Mouse (Mus musculus): Measurements from ENCODE around the gene Tyk2. TPM values are rescaled to one million over a fixed set of nuclear protein-coding genes. Genes with fewer than 3 reads are reported as not detected.

Gene Tyk2
- polyA plus RNA-seq (2012; rRNA removed) (20.9 and 25.8 TPM in 2 replicates), polyA plus RNA-seq (2014; fragmentation: Nextera tagmentation; extraction: Ambion mirVana) (10.6 and 11.4 TPM in 2 replicates)

DNA sequence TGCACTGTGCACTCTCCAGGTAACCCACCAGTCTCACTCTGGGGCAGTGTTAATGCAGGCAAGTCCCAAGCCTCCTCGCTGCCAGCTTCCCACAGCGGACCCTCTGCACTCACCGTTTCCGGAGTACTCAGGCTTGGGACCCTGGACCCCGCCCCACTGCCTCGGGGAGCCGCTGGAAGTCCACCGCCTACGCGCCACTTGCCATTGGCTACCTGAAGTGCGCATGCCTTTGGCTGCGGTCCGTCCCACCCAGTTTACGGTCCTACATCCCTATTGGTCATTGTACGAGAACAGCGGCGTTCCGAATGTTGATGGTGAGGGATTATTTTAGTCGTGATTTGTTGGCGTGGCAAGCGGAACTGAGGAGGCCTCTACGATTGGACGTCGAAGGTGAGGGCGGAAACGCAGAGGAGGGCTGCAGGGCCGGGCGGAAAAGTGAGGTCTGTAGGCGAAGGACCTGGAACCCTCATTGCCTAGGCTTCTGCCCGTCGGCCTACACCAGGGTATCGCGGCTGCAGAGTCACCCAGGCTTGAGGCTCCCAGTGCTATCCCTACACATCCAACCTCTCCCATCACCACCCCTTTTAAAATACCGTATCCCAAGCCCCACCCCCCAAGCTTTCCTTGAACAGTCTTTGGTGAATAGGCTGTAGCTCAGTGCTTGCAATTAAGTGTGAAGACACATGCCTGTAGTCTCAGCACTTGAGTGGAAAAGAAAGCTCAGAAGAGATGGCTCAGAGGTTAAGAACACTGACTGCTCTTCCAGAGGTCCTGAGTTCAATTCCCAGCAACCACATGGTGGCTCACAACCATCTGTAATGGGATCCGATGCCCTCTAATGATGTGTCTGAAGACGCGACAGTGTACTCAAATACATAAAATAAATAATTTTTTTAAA lies at the start of gene Tyk2:
Gene Tyk2 (minus strand): TSS at position 185 of the 898 bp plus-strand sequence.
- Histone ChIP-seq H3K4me1 (ENCODE audit: control insufficient read depth, insufficient read depth, low read length) (peaks cover 5% of the 10 kb centered on the region; the same call in 1 of the 2 replicates), H3K4me3 (replicated peaks; ENCODE audit: low read length) (peak within 1 kb of the TSS; percentile 66), H3K27me3 (ENCODE audit: control insufficient read depth, insufficient read depth, low read length) (no peaks in the 10 kb centered on the region), H3K4me2 (replicated peaks; ENCODE audit: low read depth, low read length, severe bottlenecking) (peak within 1 kb of the TSS; percentile 58), H3K9me3 (ENCODE audit: control insufficient read depth, low read length) (no peaks in the 10 kb centered on the region), H3K27ac (replicated peaks; ENCODE audit: low read depth, low read length) (0 out of 2 replicates have a peak within 1 kb of the TSS, but pooled peaks have one; percentile 52), H3K36me3 (ENCODE audit: control insufficient read depth, insufficient read depth, low read length) (peaks cover 17% of the 10 kb centered on the region), H3K9ac (ENCODE audit: low read depth, low read length, severe bottlenecking) (peak within 1 kb of the TSS; percentile 59)
- 6% methylated on average over 37 of the region's 37 CpGs for WGBS
- peak; percentile 99 for DNase-seq (ENCODE audit: low spot score)
- peak; percentile 88; the same call in 1 of the 2 replicates for TF ChIP-seq POLR2A (IDR thresholded peaks at IDR 0.05; ENCODE audit: borderline replicate concordance, extremely low read depth, insufficient read depth, insufficient read length)
- ATAC-seq (ENCODE audit: low FRiP score, low read depth), result peak; percentile 96

GRCm38 (mm10) chr9:21180841-21181240 lies 49.8 kb upstream of the Tyk2 start:
- DNase-seq (ENCODE audit: low spot score), result no peak
- no peak overlapping the region for H3K4me3 ChIP-seq (replicated peaks; ENCODE audit: low read length)
- H3K9ac ChIP-seq (ENCODE audit: low read depth, low read length, severe bottlenecking), result no peak overlapping the region
- H3K9me3 ChIP-seq (ENCODE audit: control insufficient read depth, low read length), result no peaks in the 10 kb centered on the region
- TF ChIP-seq POLR2A (IDR thresholded peaks at IDR 0.05; ENCODE audit: borderline replicate concordance, extremely low read depth, insufficient read depth, insufficient read length), result no peak
- no peak overlapping the region for H3K4me2 ChIP-seq (replicated peaks; ENCODE audit: low read depth, low read length, severe bottlenecking)
- H3K4me1 ChIP-seq (ENCODE audit: control insufficient read depth, insufficient read depth, low read length), result peaks cover 9% of the 10 kb centered on the region; the same call in 1 of the 2 replicates
- H3K36me3 ChIP-seq (ENCODE audit: control insufficient read depth, insufficient read depth, low read length), result no peaks in the 10 kb centered on the region
- H3K27ac ChIP-seq (replicated peaks; ENCODE audit: low read depth, low read length), result no peak overlapping the region
- 60% methylated on average over 1 of the region's 1 CpGs for WGBS
- H3K27me3 ChIP-seq (ENCODE audit: control insufficient read depth, insufficient read depth, low read length), result 0 out of 2 replicates have a peak, but pooled peaks cover 5% of the 10 kb centered on the region
- no peak for ATAC-seq (ENCODE audit: low FRiP score, low read depth)

- no peaks in the 10 kb centered on the region for H3K36me3 ChIP-seq (ENCODE audit: control insufficient read depth, insufficient read depth, low read length)
- H3K4me2 ChIP-seq (replicated peaks; ENCODE audit: low read depth, low read length, severe bottlenecking), result no peak overlapping the region
- peaks cover 9% of the 10 kb centered on the region; the same call in 1 of the 2 replicates for H3K4me1 ChIP-seq (ENCODE audit: control insufficient read depth, insufficient read depth, low read length)
- no peak overlapping the region for H3K9ac ChIP-seq (ENCODE audit: low read depth, low read length, severe bottlenecking)
- H3K27ac ChIP-seq (replicated peaks; ENCODE audit: low read depth, low read length), result no peak overlapping the region
- H3K9me3 ChIP-seq (ENCODE audit: control insufficient read depth, low read length), result no peaks in the 10 kb centered on the region
- TF ChIP-seq POLR2A (IDR thresholded peaks at IDR 0.05; ENCODE audit: borderline replicate concordance, extremely low read depth, insufficient read depth, insufficient read length), result no peak
- no peak overlapping the region for H3K4me3 ChIP-seq (replicated peaks; ENCODE audit: low read length)
- no peak for ATAC-seq (ENCODE audit: low FRiP score, low read depth)
- no peak for DNase-seq (ENCODE audit: low spot score)
- WGBS, result 53% methylated on average over 4 of the region's 4 CpGs
- 0 out of 2 replicates have a peak, but pooled peaks cover 5% of the 10 kb centered on the region for H3K27me3 ChIP-seq (ENCODE audit: control insufficient read depth, insufficient read depth, low read length)
Measured at GRCm38 (mm10) chr9:21180402-21180801, 49.4 kb upstream of the Tyk2 start.

GRCm38 (mm10) chr9:21172364-21172763 lies 41.3 kb upstream of the Tyk2 start:
- Histone ChIP-seq H3K27me3 (ENCODE audit: control insufficient read depth, insufficient read depth, low read length) (peaks cover under 1% of the 10 kb centered on the region; the same call in 1 of the 2 replicates), H3K4me3 (replicated peaks; ENCODE audit: low read length) (no peak overlapping the region), H3K4me1 (ENCODE audit: control insufficient read depth, insufficient read depth, low read length) (peaks cover 13% of the 10 kb centered on the region; the same call in 1 of the 2 replicates), H3K4me2 (replicated peaks; ENCODE audit: low read depth, low read length, severe bottlenecking) (no peak overlapping the region), H3K27ac (replicated peaks; ENCODE audit: low read depth, low read length) (no peak overlapping the region), H3K9me3 (ENCODE audit: control insufficient read depth, low read length) (no peaks in the 10 kb centered on the region), H3K36me3 (ENCODE audit: control insufficient read depth, insufficient read depth, low read length) (no peaks in the 10 kb centered on the region), H3K9ac (ENCODE audit: low read depth, low read length, severe bottlenecking) (no peak overlapping the region)
- no peak for ATAC-seq (ENCODE audit: low FRiP score, low read depth)
- no peak for TF ChIP-seq POLR2A (IDR thresholded peaks at IDR 0.05; ENCODE audit: borderline replicate concordance, extremely low read depth, insufficient read depth, insufficient read length)
- DNase-seq (ENCODE audit: low spot score), result no peak
- 74% methylated on average over 6 of the region's 6 CpGs for WGBS

- ATAC-seq (ENCODE audit: low FRiP score, low read depth), result no peak
- Histone ChIP-seq H3K27ac (replicated peaks; ENCODE audit: low read depth, low read length) (no peak overlapping the region), H3K27me3 (ENCODE audit: control insufficient read depth, insufficient read depth, low read length) (peaks cover 32% of the 10 kb centered on the region), H3K9me3 (ENCODE audit: control insufficient read depth, low read length) (no peaks in the 10 kb centered on the region), H3K4me2 (replicated peaks; ENCODE audit: low read depth, low read length, severe bottlenecking) (no peak overlapping the region), H3K4me3 (replicated peaks; ENCODE audit: low read length) (no peak overlapping the region), H3K4me1 (ENCODE audit: control insufficient read depth, insufficient read depth, low read length) (peaks cover 29% of the 10 kb centered on the region), H3K9ac (ENCODE audit: low read depth, low read length, severe bottlenecking) (no peak overlapping the region), H3K36me3 (ENCODE audit: control insufficient read depth, insufficient read depth, low read length) (no peaks in the 10 kb centered on the region)
- no peak for DNase-seq (ENCODE audit: low spot score)
- WGBS, result 57% methylated on average over 1 of the region's 1 CpGs
- TF ChIP-seq POLR2A (IDR thresholded peaks at IDR 0.05; ENCODE audit: borderline replicate concordance, extremely low read depth, insufficient read depth, insufficient read length), result no peak
Measured at GRCm38 (mm10) chr9:21169157-21169556, 38.1 kb upstream of the Tyk2 start.
